Mouse (Mus musculus): ENCODE results near the gene Cd151. TPM values are rescaled to one million over a fixed set of nuclear protein-coding genes. Genes with fewer than 3 reads are reported as not detected.
A peak's percentile ranks its signal among the peaks of the same experiment; 100 is the strongest.
"Not testable (repeated sequence)": the region's sequence is repeated elsewhere in the genome, so short reads cannot be mapped to it uniquely, and the experiment has no call there.

Cd151 gene
- total RNA-seq, 2 experiments from 2014 or later = 297 to 312 TPM

- intact Hi-C loops (cut with DNase I) = no loop called here
- peak; percentile 71 to 75 for DNase-seq
Observed at GRCm38 (mm10) chr7:141435129-141435855, 31.9 kb upstream of the Cd151 start.

- no peak for DNase-seq
- intact Hi-C loops (cut with DNase I) = no loop called here
Observed at GRCm38 (mm10) chr7:141435856-141436522, 31.2 kb upstream of the Cd151 start.

- intact Hi-C loops (cut with DNase I) = no loop called here
- no peak for DNase-seq
Observed at GRCm38 (mm10) chr7:141436523-141436892, 30.7 kb upstream of the Cd151 start.

GRCm38 (mm10) chr7:141437178-141438120 lies 29.7 kb upstream of the Cd151 start, which contains the start of gene Slc25a22:
TSS of gene Slc25a22 (minus strand) at chr7:141437892.
- intact Hi-C loops (cut with DNase I) = loop anchor here (1.0 kb wide), 1 partner anchor 28 kb away; no protein-coding TSS in a partner anchor
- DNase-seq = peak; percentile 88

- intact Hi-C loops (cut with DNase I) = no loop called here
- DNase-seq = no peak
Observed at GRCm38 (mm10) chr7:141438201-141438968, 28.8 kb upstream of the Cd151 start.

GRCm38 (mm10) chr7:141439140-141439679 lies 28.0 kb upstream of the Cd151 start:
- intact Hi-C loops (cut with DNase I) = no loop called here
- DNase-seq = no peak

- DNase-seq = no peak
- intact Hi-C loops (cut with DNase I) = no loop called here
Observed at GRCm38 (mm10) chr7:141439811-141440210, 27.4 kb upstream of the Cd151 start.

GRCm38 (mm10) chr7:141440613-141441012 lies 26.6 kb upstream of the Cd151 start:
- intact Hi-C loops (cut with DNase I) = no loop called here
- DNase-seq = peak; percentile 51 to 76

- no peak for DNase-seq
- intact Hi-C loops (cut with DNase I) = no loop called here
Observed at GRCm38 (mm10) chr7:141441460-141441859, 25.7 kb upstream of the Cd151 start.

- intact Hi-C loops (cut with DNase I) = no loop called here
- DNase-seq = no peak
Observed at GRCm38 (mm10) chr7:141442199-141442598, 25.0 kb upstream of the Cd151 start.

GRCm38 (mm10) chr7:141443081-141443821 lies 23.9 kb upstream of the Cd151 start:
- intact Hi-C loops (cut with DNase I) = no loop called here
- peak; percentile 31 to 48 for DNase-seq

- intact Hi-C loops (cut with DNase I) = no loop called here
- peak; percentile 73 to 78 for DNase-seq
Observed at GRCm38 (mm10) chr7:141443828-141444237, 23.4 kb upstream of the Cd151 start, which contains the start of gene Pidd1. TSS of gene Pidd1 (minus strand) at chr7:141444025.

- intact Hi-C loops (cut with DNase I); DNase-seq: not testable (repeated sequence)
Observed at GRCm38 (mm10) chr7:141446374-141446773, 20.8 kb upstream of the Cd151 start.

- intact Hi-C loops (cut with DNase I) = no loop called here
- DNase-seq = peak; percentile 96
Observed at GRCm38 (mm10) chr7:141447110-141447991, 19.8 kb upstream of the Cd151 start, which contains the start of gene Rplp2. TSS of gene Rplp2 (plus strand) at chr7:141447370.

- DNase-seq = no peak
Observed at GRCm38 (mm10) chr7:141451928-141452327, 15.3 kb upstream of the Cd151 start.

GRCm38 (mm10) chr7:141453636-141454035 lies 13.6 kb upstream of the Cd151 start:
- intact Hi-C loops (cut with DNase I) = no loop called here
- no peak for DNase-seq

More at GRCm38 (mm10) chr7:141451928-141452327, 15.3 kb upstream of the Cd151 start:
- intact Hi-C loops (cut with DNase I) = no loop called here

- intact Hi-C loops (cut with DNase I) = no loop called here
- DNase-seq = peak; percentile 95 to 97
Observed at GRCm38 (mm10) chr7:141454967-141455551, 12.1 kb upstream of the Cd151 start, which contains the start of gene Pnpla2. TSS of gene Pnpla2 (plus strand) at chr7:141455198.
